Mouse (Mus musculus): ENCODE measurements around the gene Defb13. TPM values are rescaled to one million over a fixed set of nuclear protein-coding genes. Genes with fewer than 3 reads are reported as not detected.

Gene Defb13
- polyA plus RNA-seq, 1 experiment = not detected

DNA sequence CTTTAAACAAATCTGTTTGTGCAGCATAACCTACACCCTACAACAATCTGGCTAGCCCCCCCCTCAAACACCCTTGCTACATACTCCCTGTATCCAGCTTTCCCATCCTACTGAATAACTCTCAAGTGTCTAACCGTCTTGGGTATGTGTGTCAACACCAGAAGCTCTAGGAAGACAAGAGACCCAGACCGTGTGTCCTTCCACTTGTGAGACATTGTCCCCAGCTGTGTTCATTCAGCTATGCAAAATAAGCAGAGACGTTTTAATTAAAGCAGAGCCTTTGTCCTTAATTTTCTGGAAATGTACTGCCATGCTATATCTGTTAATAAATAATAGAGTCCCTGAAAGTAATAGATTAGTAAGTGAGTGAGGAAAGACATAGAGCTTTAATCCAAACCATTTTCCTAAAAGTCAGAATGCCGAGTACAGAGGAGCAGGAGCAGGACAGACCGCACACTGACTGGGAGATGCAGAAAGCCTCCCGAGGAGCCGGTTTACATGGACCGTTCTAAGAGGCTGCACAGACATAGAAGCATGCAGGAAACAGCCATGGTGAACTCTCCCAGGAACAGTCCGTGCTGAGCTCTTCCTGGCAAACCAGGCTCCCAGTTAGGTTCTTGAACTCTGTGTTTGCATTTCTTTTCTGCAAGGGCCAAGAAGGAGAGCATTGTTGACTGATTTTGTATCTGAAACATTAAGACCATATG lies 902 bp downstream of the Defb13 start:
- Histone ChIP-seq H3K27me3 (ENCODE audit: control insufficient read depth, insufficient read depth, low read length) (no peaks in the 10 kb centered on the region), H3K27ac (ENCODE audit: control insufficient read depth, insufficient read depth, low read length) (no peak overlapping the region), H3K36me3 (ENCODE audit: control insufficient read depth, insufficient read depth, low read length) (no peaks in the 10 kb centered on the region), H3K4me1 (replicated peaks; ENCODE audit: control insufficient read depth, insufficient read depth, low read length) (no peaks in the 10 kb centered on the region), H3K4me3 (ENCODE audit: control insufficient read depth, insufficient read depth, low read length) (no peak overlapping the region)
- 84% methylated on average over 9 of the region's 9 CpGs for WGBS
- no peak for DNase-seq
- TF ChIP-seq POLR2A (IDR thresholded peaks at IDR 0.05; ENCODE audit: control insufficient read depth, extremely low read depth, insufficient read depth, low read length, poor library complexity) = no peak
- no peak for TF ChIP-seq CTCF (IDR thresholded peaks at IDR 0.05; ENCODE audit: borderline replicate concordance, control insufficient read depth, extremely low read depth, insufficient read depth, low read length, poor library complexity)

DNA sequence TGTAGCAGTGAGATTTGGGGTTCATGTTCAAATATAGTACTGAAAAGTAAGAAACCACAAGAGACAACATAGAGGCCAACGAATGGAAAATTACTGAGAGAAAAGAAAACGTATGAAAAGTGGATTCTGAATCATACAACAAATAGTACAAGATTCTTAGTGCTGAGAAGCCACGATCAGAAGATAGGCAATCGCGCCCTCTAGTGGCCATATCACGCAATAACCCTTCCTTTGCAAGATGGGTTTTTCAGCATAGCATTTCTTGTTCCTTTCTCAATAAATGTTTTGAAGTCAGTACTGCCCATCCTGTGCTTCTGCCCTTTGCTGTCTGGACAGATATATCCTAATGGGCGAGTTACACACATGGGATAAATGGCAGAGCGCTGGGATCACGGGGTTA lies 8.8 kb downstream of the Defb13 start:
- H3K4me3 ChIP-seq (ENCODE audit: control insufficient read depth, insufficient read depth, low read length) = no peak overlapping the region
- DNase-seq = peak; percentile 12
- no peaks in the 10 kb centered on the region for H3K27me3 ChIP-seq (ENCODE audit: control insufficient read depth, insufficient read depth, low read length)
- H3K27ac ChIP-seq (ENCODE audit: control insufficient read depth, insufficient read depth, low read length) = no peak overlapping the region
- no peaks in the 10 kb centered on the region for H3K4me1 ChIP-seq (replicated peaks; ENCODE audit: control insufficient read depth, insufficient read depth, low read length)
- WGBS = 9% methylated on average over 9 of the region's 9 CpGs
- TF ChIP-seq CTCF (IDR thresholded peaks at IDR 0.05; ENCODE audit: borderline replicate concordance, control insufficient read depth, extremely low read depth, insufficient read depth, low read length, poor library complexity) = no peak
- TF ChIP-seq POLR2A (IDR thresholded peaks at IDR 0.05; ENCODE audit: control insufficient read depth, extremely low read depth, insufficient read depth, low read length, poor library complexity) = no peak
- no peaks in the 10 kb centered on the region for H3K36me3 ChIP-seq (ENCODE audit: control insufficient read depth, insufficient read depth, low read length)

- H3K4me3 ChIP-seq (ENCODE audit: control insufficient read depth, insufficient read depth, low read length) = no peak overlapping the region
- WGBS = 89% methylated on average over 3 of the region's 3 CpGs
- H3K4me1 ChIP-seq (replicated peaks; ENCODE audit: control insufficient read depth, insufficient read depth, low read length) = no peaks in the 10 kb centered on the region
- TF ChIP-seq POLR2A (IDR thresholded peaks at IDR 0.05; ENCODE audit: control insufficient read depth, extremely low read depth, insufficient read depth, low read length, poor library complexity) (no peak), CTCF (IDR thresholded peaks at IDR 0.05; ENCODE audit: borderline replicate concordance, control insufficient read depth, extremely low read depth, insufficient read depth, low read length, poor library complexity) (no peak)
- H3K27ac ChIP-seq (ENCODE audit: control insufficient read depth, insufficient read depth, low read length) = no peak overlapping the region
- H3K36me3 ChIP-seq (ENCODE audit: control insufficient read depth, insufficient read depth, low read length) = no peaks in the 10 kb centered on the region
- DNase-seq = no peak
- H3K27me3 ChIP-seq (ENCODE audit: control insufficient read depth, insufficient read depth, low read length) = no peaks in the 10 kb centered on the region
Observed at GRCm38 (mm10) chr8:21956336-21956735, 9.8 kb downstream of the Defb13 start.

DNA sequence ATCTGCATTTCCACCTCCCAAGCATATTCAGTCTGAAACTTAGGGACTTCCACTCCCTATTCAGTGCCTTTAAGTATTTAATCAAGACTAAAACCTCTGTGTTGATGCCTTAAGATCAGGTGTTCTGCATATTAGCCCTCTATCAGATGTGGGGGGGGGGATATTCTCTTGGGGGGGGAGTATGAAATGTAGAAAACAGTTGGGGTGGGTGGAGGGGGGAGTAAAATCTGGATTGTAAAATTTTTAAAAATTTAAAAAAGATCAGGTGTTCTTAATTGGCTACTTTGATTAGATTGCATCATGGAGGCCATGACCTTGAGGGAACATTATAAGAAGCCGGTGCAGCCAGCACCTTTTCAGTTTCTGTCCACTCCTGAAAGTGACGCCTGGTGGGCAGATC lies 11.9 kb downstream of the Defb13 start, which contains the start of gene Fam90a1a:
Fam90a1a (plus strand) TSS at position 301 of the 400 bp plus-strand sequence.
- DNase-seq = no peak
- TF ChIP-seq POLR2A (IDR thresholded peaks at IDR 0.05; ENCODE audit: control insufficient read depth, extremely low read depth, insufficient read depth, low read length, poor library complexity) (no peak), CTCF (IDR thresholded peaks at IDR 0.05; ENCODE audit: borderline replicate concordance, control insufficient read depth, extremely low read depth, insufficient read depth, low read length, poor library complexity) (no peak)
- H3K36me3 ChIP-seq (ENCODE audit: control insufficient read depth, insufficient read depth, low read length) = no peaks in the 10 kb centered on the region
- H3K4me1 ChIP-seq (replicated peaks; ENCODE audit: control insufficient read depth, insufficient read depth, low read length) = no peaks in the 10 kb centered on the region
- 98% methylated on average over 2 of the region's 2 CpGs for WGBS
- H3K27ac ChIP-seq (ENCODE audit: control insufficient read depth, insufficient read depth, low read length) = no peak within 1 kb of the TSS
- H3K4me3 ChIP-seq (ENCODE audit: control insufficient read depth, insufficient read depth, low read length) = no peak within 1 kb of the TSS
- H3K27me3 ChIP-seq (ENCODE audit: control insufficient read depth, insufficient read depth, low read length) = no peaks in the 10 kb centered on the region

DNA sequence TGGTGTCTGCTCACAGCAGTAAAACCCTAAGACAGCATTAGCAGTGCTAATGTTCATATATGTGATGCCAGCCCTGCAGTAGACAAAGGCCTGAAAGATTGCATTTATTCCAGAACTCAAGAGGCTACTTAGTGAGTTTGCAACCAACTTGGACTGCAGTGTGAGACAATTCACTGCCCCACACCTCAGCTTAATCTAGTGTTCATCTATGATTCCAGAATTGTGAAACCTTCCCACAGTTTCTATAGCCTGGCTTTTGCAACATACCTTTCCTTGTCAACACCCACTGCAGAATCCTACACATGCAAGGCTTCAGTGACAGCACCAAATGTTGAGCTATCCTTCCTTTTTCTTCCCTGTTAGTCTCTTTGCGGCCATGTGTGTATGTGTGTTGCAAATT lies 20.1 kb downstream of the Defb13 start:
- WGBS = 91% methylated on average over 1 of the region's 1 CpGs
- no peak for TF ChIP-seq CTCF (IDR thresholded peaks at IDR 0.05; ENCODE audit: borderline replicate concordance, control insufficient read depth, extremely low read depth, insufficient read depth, low read length, poor library complexity)
- DNase-seq = no peak
- Histone ChIP-seq H3K27ac (ENCODE audit: control insufficient read depth, insufficient read depth, low read length) (no peak overlapping the region), H3K27me3 (ENCODE audit: control insufficient read depth, insufficient read depth, low read length) (no peaks in the 10 kb centered on the region), H3K4me1 (replicated peaks; ENCODE audit: control insufficient read depth, insufficient read depth, low read length) (no peaks in the 10 kb centered on the region), H3K4me3 (ENCODE audit: control insufficient read depth, insufficient read depth, low read length) (no peak overlapping the region), H3K36me3 (ENCODE audit: control insufficient read depth, insufficient read depth, low read length) (no peaks in the 10 kb centered on the region)

GRCm38 (mm10) chr8:21969475-21969874 lies 22.9 kb downstream of the Defb13 start, which contains the start of gene Ccdc70:
Ccdc70 (plus strand) TSS chr8:21969775.
- H3K4me1 ChIP-seq (replicated peaks; ENCODE audit: control insufficient read depth, insufficient read depth, low read length) = no peaks in the 10 kb centered on the region
- no peak for DNase-seq
- no peak for TF ChIP-seq POLR2A (IDR thresholded peaks at IDR 0.05; ENCODE audit: control insufficient read depth, extremely low read depth, insufficient read depth, low read length, poor library complexity)
- TF ChIP-seq CTCF (IDR thresholded peaks at IDR 0.05; ENCODE audit: borderline replicate concordance, control insufficient read depth, extremely low read depth, insufficient read depth, low read length, poor library complexity) = no peak
- 93% methylated on average over 3 of the region's 3 CpGs for WGBS
- H3K36me3 ChIP-seq (ENCODE audit: control insufficient read depth, insufficient read depth, low read length) = no peaks in the 10 kb centered on the region
- no peaks in the 10 kb centered on the region for H3K27me3 ChIP-seq (ENCODE audit: control insufficient read depth, insufficient read depth, low read length)
- H3K27ac ChIP-seq (ENCODE audit: control insufficient read depth, insufficient read depth, low read length) = no peak within 1 kb of the TSS
- no peak within 1 kb of the TSS for H3K4me3 ChIP-seq (ENCODE audit: control insufficient read depth, insufficient read depth, low read length)

DNA sequence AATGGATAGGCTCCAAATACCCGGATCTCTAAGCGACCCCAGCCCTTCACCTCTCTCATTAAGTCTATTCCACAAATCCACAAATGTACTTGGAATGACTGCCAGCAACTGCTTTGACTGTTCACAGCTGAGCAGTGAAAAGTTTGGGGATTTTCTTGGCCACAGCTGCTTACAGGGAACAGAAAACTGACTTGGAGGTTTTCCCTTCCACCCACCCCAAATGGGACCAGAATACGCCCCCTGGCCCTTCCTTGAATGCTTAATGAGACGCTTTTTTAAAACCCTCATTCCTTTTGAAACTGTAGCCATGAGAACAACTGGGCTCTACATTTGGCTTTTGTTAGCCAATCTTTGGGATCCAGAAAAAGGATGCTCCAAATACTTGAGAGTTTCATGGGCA lies 31.6 kb downstream of the Defb13 start:
- 78% methylated on average over 4 of the region's 4 CpGs for WGBS
- Histone ChIP-seq H3K27me3 (ENCODE audit: control insufficient read depth, insufficient read depth, low read length) (no peaks in the 10 kb centered on the region), H3K27ac (ENCODE audit: control insufficient read depth, insufficient read depth, low read length) (no peak overlapping the region), H3K4me3 (ENCODE audit: control insufficient read depth, insufficient read depth, low read length) (no peak overlapping the region), H3K36me3 (ENCODE audit: control insufficient read depth, insufficient read depth, low read length) (no peaks in the 10 kb centered on the region), H3K4me1 (replicated peaks; ENCODE audit: control insufficient read depth, insufficient read depth, low read length) (no peaks in the 10 kb centered on the region)
- DNase-seq = no peak
- TF ChIP-seq CTCF (IDR thresholded peaks at IDR 0.05; ENCODE audit: borderline replicate concordance, control insufficient read depth, extremely low read depth, insufficient read depth, low read length, poor library complexity) (no peak), POLR2A (IDR thresholded peaks at IDR 0.05; ENCODE audit: control insufficient read depth, extremely low read depth, insufficient read depth, low read length, poor library complexity) (no peak)

Measured in thymus, adult 2 months (tissue).